Mouse (Mus musculus): ENCODE data around the gene Bclaf1. TPM values are rescaled to one million over a fixed set of nuclear protein-coding genes. Genes with fewer than 3 reads are reported as not detected.

Gene Bclaf1
- polyA plus RNA-seq, 1 experiment from 2014 or later, result 79.3 TPM

GRCm38 (mm10) chr10:20331262-20331661, 19.0 kb downstream of the Bclaf1 start:
- Histone ChIP-seq H3K9ac (no peak overlapping the region), H3K27ac (no peak overlapping the region), H3K4me3 (no peak overlapping the region), H3K4me1 (no peaks in the 10 kb centered on the region), H3K27me3 (replicated peaks) (no peaks in the 10 kb centered on the region), H3K9me3 (replicated peaks) (no peaks in the 10 kb centered on the region), H3K4me2 (no peak overlapping the region), H3K36me3 (peaks cover 92% of the 10 kb centered on the region)
- no peak for ATAC-seq
- WGBS (ENCODE audit: insufficient replicate concordance), result 82% methylated on average over 2 of the region's 2 CpGs

- no peaks in the 10 kb centered on the region for H3K9me3 ChIP-seq (replicated peaks)
- peaks cover 93% of the 10 kb centered on the region for H3K36me3 ChIP-seq
- ATAC-seq, result no peak
- no peak overlapping the region for H3K4me3 ChIP-seq
- no peak overlapping the region for H3K27ac ChIP-seq
- H3K4me1 ChIP-seq, result no peaks in the 10 kb centered on the region
- H3K27me3 ChIP-seq (replicated peaks), result no peaks in the 10 kb centered on the region
- H3K4me2 ChIP-seq, result no peak overlapping the region
- WGBS (ENCODE audit: insufficient replicate concordance), result 89% methylated on average over 7 of the region's 7 CpGs
- H3K9ac ChIP-seq, result no peak overlapping the region
Observed at GRCm38 (mm10) chr10:20337872-20338271, 25.6 kb downstream of the Bclaf1 start.

- no peak for ATAC-seq
- H3K36me3 ChIP-seq, result peaks cover 63% of the 10 kb centered on the region
- H3K27ac ChIP-seq, result no peak overlapping the region
- H3K27me3 ChIP-seq (replicated peaks), result no peaks in the 10 kb centered on the region
- no peak overlapping the region for H3K9ac ChIP-seq
- H3K9me3 ChIP-seq (replicated peaks), result no peaks in the 10 kb centered on the region
- H3K4me1 ChIP-seq, result peaks cover 23% of the 10 kb centered on the region
- no peak overlapping the region for H3K4me3 ChIP-seq
- no peak overlapping the region for H3K4me2 ChIP-seq
- WGBS (ENCODE audit: insufficient replicate concordance), result 70% methylated on average over 1 of the region's 1 CpGs
Observed at GRCm38 (mm10) chr10:20345736-20346135, 33.5 kb downstream of the Bclaf1 start.

- no peaks in the 10 kb centered on the region for H3K9me3 ChIP-seq (replicated peaks)
- H3K36me3 ChIP-seq, result peaks cover 61% of the 10 kb centered on the region
- peak within 1 kb of the TSS; percentile 86 for H3K27ac ChIP-seq
- peak within 1 kb of the TSS; percentile 72 for H3K4me3 ChIP-seq
- peak within 1 kb of the TSS; percentile 79 for H3K4me2 ChIP-seq
- peak; percentile 94 for ATAC-seq
- WGBS (ENCODE audit: insufficient replicate concordance), result 1% methylated on average over 58 of the region's 58 CpGs
- H3K27me3 ChIP-seq (replicated peaks), result no peaks in the 10 kb centered on the region
- peaks cover 23% of the 10 kb centered on the region for H3K4me1 ChIP-seq
- peak within 1 kb of the TSS; percentile 85 for H3K9ac ChIP-seq
Observed at GRCm38 (mm10) chr10:20347285-20348214, 35.3 kb downstream of the Bclaf1 start, which contains the start of gene Mtfr2. TSS of gene Mtfr2 (plus strand) at chr10:20347770.

GRCm38 (mm10) chr10:20348894-20349293, 36.6 kb downstream of the Bclaf1 start:
- Histone ChIP-seq H3K36me3 (peaks cover 60% of the 10 kb centered on the region), H3K27me3 (replicated peaks) (no peaks in the 10 kb centered on the region), H3K9ac (peak overlapping the region; percentile 85; the same call in 1 of the 2 replicates), H3K9me3 (replicated peaks) (no peaks in the 10 kb centered on the region), H3K4me3 (peak overlapping the region; percentile 72), H3K4me1 (peaks cover 23% of the 10 kb centered on the region), H3K4me2 (peak overlapping the region; percentile 79), H3K27ac (peak overlapping the region; percentile 18; the same call in 1 of the 2 replicates)
- ATAC-seq, result no peak
- 63% methylated on average over 2 of the region's 2 CpGs for WGBS (ENCODE audit: insufficient replicate concordance)

GRCm38 (mm10) chr10:20361542-20362449, 49.5 kb downstream of the Bclaf1 start:
- ATAC-seq, result no peak
- WGBS (ENCODE audit: insufficient replicate concordance), result 57% methylated on average over 10 of the region's 10 CpGs
- H3K27ac ChIP-seq, result no peak overlapping the region

GRCm38 (mm10) chr10:20362450-20363118, 50.3 kb downstream of the Bclaf1 start:
- 73% methylated on average over 4 of the region's 4 CpGs for WGBS (ENCODE audit: insufficient replicate concordance)
- 0 out of 2 replicates have a peak, but pooled peaks cover 5% of the 10 kb centered on the region for H3K9me3 ChIP-seq (replicated peaks)
- no peaks in the 10 kb centered on the region for H3K27me3 ChIP-seq (replicated peaks)
- no peak overlapping the region for H3K9ac ChIP-seq
- H3K4me2 ChIP-seq, result no peak overlapping the region
- H3K4me3 ChIP-seq, result no peak overlapping the region
- peaks cover 57% of the 10 kb centered on the region for H3K36me3 ChIP-seq
- H3K4me1 ChIP-seq, result no peaks in the 10 kb centered on the region
- no peak for ATAC-seq
- H3K27ac ChIP-seq, result no peak overlapping the region

More at GRCm38 (mm10) chr10:20361542-20362449, 49.5 kb downstream of the Bclaf1 start:
- Histone ChIP-seq H3K4me1 (no peaks in the 10 kb centered on the region), H3K9me3 (replicated peaks) (0 out of 2 replicates have a peak, but pooled peaks cover 2% of the 10 kb centered on the region), H3K27me3 (replicated peaks) (no peaks in the 10 kb centered on the region), H3K36me3 (peaks cover 65% of the 10 kb centered on the region), H3K4me3 (no peak overlapping the region), H3K4me2 (no peak overlapping the region), H3K9ac (no peak overlapping the region)

- H3K9me3 ChIP-seq (replicated peaks), result 0 out of 2 replicates have a peak, but pooled peaks cover under 1% of the 10 kb centered on the region
- H3K4me3 ChIP-seq, result no peak overlapping the region
- H3K36me3 ChIP-seq, result no peaks in the 10 kb centered on the region
- no peaks in the 10 kb centered on the region for H3K27me3 ChIP-seq (replicated peaks)
- no peak for ATAC-seq
- H3K4me2 ChIP-seq, result no peak overlapping the region
- H3K4me1 ChIP-seq, result no peaks in the 10 kb centered on the region
- no peak overlapping the region for H3K9ac ChIP-seq
- H3K27ac ChIP-seq, result no peak overlapping the region
- 84% methylated on average over 5 of the region's 5 CpGs for WGBS (ENCODE audit: insufficient replicate concordance)
Observed at GRCm38 (mm10) chr10:20372046-20372445, 59.8 kb downstream of the Bclaf1 start.

GRCm38 (mm10) chr10:20377621-20378020, 65.4 kb downstream of the Bclaf1 start:
- no peak overlapping the region for H3K9ac ChIP-seq

GRCm38 (mm10) chr10:20379071-20379735, 66.9 kb downstream of the Bclaf1 start:
- H3K9ac ChIP-seq, result no peak overlapping the region
- 0 out of 2 replicates have a peak, but pooled peaks cover 4% of the 10 kb centered on the region for H3K27me3 ChIP-seq (replicated peaks)
- H3K4me1 ChIP-seq, result no peaks in the 10 kb centered on the region
- H3K4me3 ChIP-seq, result no peak overlapping the region
- ATAC-seq, result no peak
- H3K4me2 ChIP-seq, result no peak overlapping the region
- no peak overlapping the region for H3K27ac ChIP-seq
- H3K36me3 ChIP-seq, result no peaks in the 10 kb centered on the region
- no peaks in the 10 kb centered on the region for H3K9me3 ChIP-seq (replicated peaks)
- 61% methylated on average over 9 of the region's 9 CpGs for WGBS (ENCODE audit: insufficient replicate concordance)

More at GRCm38 (mm10) chr10:20377621-20378020, 65.4 kb downstream of the Bclaf1 start:
- Histone ChIP-seq H3K36me3 (no peaks in the 10 kb centered on the region), H3K27me3 (replicated peaks) (0 out of 2 replicates have a peak, but pooled peaks cover 4% of the 10 kb centered on the region), H3K4me3 (no peak overlapping the region), H3K27ac (no peak overlapping the region), H3K9me3 (replicated peaks) (no peaks in the 10 kb centered on the region), H3K4me1 (no peaks in the 10 kb centered on the region), H3K4me2 (no peak overlapping the region)
- ATAC-seq, result no peak
- 73% methylated on average over 9 of the region's 9 CpGs for WGBS (ENCODE audit: insufficient replicate concordance)

- no peak for ATAC-seq
- no peak overlapping the region for H3K9ac ChIP-seq
- 60% methylated on average over 3 of the region's 3 CpGs for WGBS (ENCODE audit: insufficient replicate concordance)
- no peak overlapping the region for H3K27ac ChIP-seq
- 0 out of 2 replicates have a peak, but pooled peaks cover 4% of the 10 kb centered on the region for H3K27me3 ChIP-seq (replicated peaks)
- no peak overlapping the region for H3K4me2 ChIP-seq
- H3K36me3 ChIP-seq, result no peaks in the 10 kb centered on the region
- no peaks in the 10 kb centered on the region for H3K4me1 ChIP-seq
- H3K4me3 ChIP-seq, result no peak overlapping the region
- no peaks in the 10 kb centered on the region for H3K9me3 ChIP-seq (replicated peaks)
Observed at GRCm38 (mm10) chr10:20380798-20381197, 68.5 kb downstream of the Bclaf1 start.
